Comparison of ENCODE assay signal across 15 mouse cellular contexts in the genomic region with DNA sequence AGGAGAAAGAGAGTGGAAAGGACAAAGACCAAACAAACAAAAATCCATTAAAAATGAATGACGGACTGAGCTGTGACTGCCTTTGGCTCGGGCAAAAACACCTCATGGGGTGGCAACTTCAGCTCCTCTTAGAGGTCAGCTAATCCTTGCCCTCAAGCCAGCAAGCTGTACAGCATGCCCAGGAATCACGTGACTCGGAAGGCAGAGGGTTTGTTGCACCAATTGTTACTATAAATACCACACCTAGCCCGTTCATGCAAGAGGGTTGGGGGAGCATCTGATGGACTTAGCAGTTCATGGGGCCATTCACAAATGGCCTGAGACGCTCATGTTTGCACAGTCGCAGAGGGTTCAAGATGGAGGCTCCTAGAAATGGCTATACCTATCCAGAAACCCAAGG.
DNase-seq lines count a peak whose midpoint lies in the region; ATAC-seq lines count a peak whose summit lies in the region.
"Had no signal": no experiment of that assay in that cellular context is flagged by ENCODE, and none has a peak within 500 bp of the region (broad histone marks: within the 10 kb centered on the region; RNA-seq: fewer than 3 reads in every experiment).

No protein-coding gene starts in this region.

- no peaks in the 10 kb centered on the region for H3K27me3 ChIP-seq in kidney, embryonic 16.5 days (ENCODE audit: insufficient read depth, low read length)
- no peaks in the 10 kb centered on the region for H3K27me3 ChIP-seq in heart, embryonic 10.5 days (ENCODE audit: insufficient read depth, poor library complexity, severe bottlenecking)
- H3K27me3 ChIP-seq: hindbrain, embryonic 15.5 days had no signal

- ATAC-seq in kidney, embryonic 16.5 days (ENCODE audit: low FRiP score, low TSS enrichment): no peak
- ATAC-seq: forebrain, embryonic 14.5 days; Patski had no signal

- no peak overlapping the region for H3K4me3 ChIP-seq in kidney, embryonic 16.5 days (ENCODE audit: low read length)
- H3K4me3 ChIP-seq in heart, embryonic 10.5 days: 0 out of 2 replicates have a peak overlapping the region, but pooled peaks have one; percentile 3
- H3K4me3 ChIP-seq: hindbrain, embryonic 15.5 days had no signal

- H3K27ac ChIP-seq in kidney, embryonic 16.5 days (ENCODE audit: low read length): no peak overlapping the region
- H3K27ac ChIP-seq in heart, embryonic 10.5 days: peak overlapping the region; percentile 36; the same call in 1 of the 2 replicates
- H3K27ac ChIP-seq: hindbrain, embryonic 15.5 days; liver, embryonic 14.5 days had no signal

- WGBS in kidney, embryonic 16.5 days: 58% methylated on average over 7 of the region's 7 CpGs
- 54% methylated on average over 7 of the region's 7 CpGs for WGBS in heart, embryonic 10.5 days

- H3K9ac ChIP-seq in kidney, embryonic 16.5 days (replicated peaks; ENCODE audit: low read length): no peak overlapping the region
- H3K9ac ChIP-seq: hindbrain, embryonic 15.5 days; liver, embryonic 14.5 days had no signal

- H3K4me2 ChIP-seq in kidney, embryonic 16.5 days (replicated peaks; ENCODE audit: low read depth, low read length): no peak overlapping the region
- H3K4me2 ChIP-seq: hindbrain, embryonic 15.5 days had no signal

- no peaks in the 10 kb centered on the region for H3K36me3 ChIP-seq in kidney, embryonic 16.5 days (ENCODE audit: insufficient read depth, low read length)
- no peaks in the 10 kb centered on the region for H3K36me3 ChIP-seq in heart, embryonic 10.5 days
- H3K36me3 ChIP-seq: hindbrain, embryonic 15.5 days had no signal

- peaks cover 6% of the 10 kb centered on the region; the same call in 1 of the 2 replicates for H3K9me3 ChIP-seq in kidney, embryonic 16.5 days (ENCODE audit: low read length)
- 0 out of 2 replicates have a peak, but pooled peaks cover 2% of the 10 kb centered on the region for H3K9me3 ChIP-seq in heart, embryonic 10.5 days
- H3K9me3 ChIP-seq: hindbrain, embryonic 15.5 days had no signal

- peaks cover 9% of the 10 kb centered on the region; the same call in 1 of the 2 replicates for H3K4me1 ChIP-seq in kidney, embryonic 16.5 days (ENCODE audit: insufficient read depth, low read length)
- H3K4me1 ChIP-seq in heart, embryonic 10.5 days: peaks cover 23% of the 10 kb centered on the region

- peak; percentile 29 for DNase-seq in adrenal gland, postnatal 14 days
- no peak for DNase-seq in adrenal gland, adult 18-20 months (ENCODE audit: low spot score in 2 of 2)
- DNase-seq in kidney, adult 8-10 months: peak; percentile 11 to 22
- no peak for DNase-seq in heart, embryonic 10.5 days (ENCODE audit: low spot score)
- peak; percentile 50 for DNase-seq in heart, postnatal 4 days
- DNase-seq in cerebellum, adult 18-20 months: no peak
- no peak for DNase-seq in layer of hippocampus, postnatal 14 days (ENCODE audit: low spot score in 2 of 2)
- DNase-seq: kidney, adult 18-20 months; lung, postnatal 14 days; thymus, postnatal 14 days had no signal

Comparison
In these comparisons a context has a peak if more than half of its experiments do, and no peak if none do; other contexts are left out.
1. DNase-seq: peak in adrenal gland, postnatal 14 days (single experiment), kidney, adult 8-10 months (2 of 2) and heart, postnatal 4 days (single experiment); none in adrenal gland, adult 18-20 months (0 of 2), heart, embryonic 10.5 days (single experiment), cerebellum, adult 18-20 months (0 of 2) and layer of hippocampus, postnatal 14 days (0 of 2).